Mouse (Mus musculus): Measurements from ENCODE around the gene Aff3. TPM values are rescaled to one million over a fixed set of nuclear protein-coding genes. Genes with fewer than 3 reads are reported as not detected.

Aff3 gene
- polyA plus RNA-seq, 1 experiment from 2014 or later: 4.7 TPM

GRCm38 (mm10) chr1:38393516-38393915 lies 271.2 kb downstream of the Aff3 start:
- H3K27ac ChIP-seq (ENCODE audit: low read depth, low read length): no peak overlapping the region
- ATAC-seq (replicated peaks; ENCODE audit: low FRiP score) (no peak), DNase-seq (ENCODE audit: low spot score) (no peak)
- no peak overlapping the region for H3K4me2 ChIP-seq
- H3K36me3 ChIP-seq (ENCODE audit: control insufficient read depth, insufficient read depth, low read length): no peaks in the 10 kb centered on the region
- H3K9ac ChIP-seq (ENCODE audit: low read depth, low read length): no peak overlapping the region
- H3K4me1 ChIP-seq (replicated peaks; ENCODE audit: control insufficient read depth, insufficient read depth, low read length): no peaks in the 10 kb centered on the region
- H3K4me3 ChIP-seq (ENCODE audit: low read depth, low read length): no peak overlapping the region
- 59% methylated on average over 6 of the region's 6 CpGs for WGBS
- no peaks in the 10 kb centered on the region for H3K27me3 ChIP-seq (replicated peaks; ENCODE audit: control insufficient read depth, insufficient read depth, low read length)
- no peaks in the 10 kb centered on the region for H3K9me3 ChIP-seq (ENCODE audit: control insufficient read depth, low read length)

GRCm38 (mm10) chr1:38392928-38393327 lies 271.8 kb downstream of the Aff3 start:
- WGBS: 30% methylated on average over 2 of the region's 2 CpGs
- H3K27me3 ChIP-seq (replicated peaks; ENCODE audit: control insufficient read depth, insufficient read depth, low read length): no peaks in the 10 kb centered on the region
- no peaks in the 10 kb centered on the region for H3K36me3 ChIP-seq (ENCODE audit: control insufficient read depth, insufficient read depth, low read length)
- no peak overlapping the region for H3K4me3 ChIP-seq (ENCODE audit: low read depth, low read length)
- no peaks in the 10 kb centered on the region for H3K9me3 ChIP-seq (ENCODE audit: control insufficient read depth, low read length)
- no peak overlapping the region for H3K27ac ChIP-seq (ENCODE audit: low read depth, low read length)
- DNase-seq (ENCODE audit: low spot score) (peak; percentile 49), ATAC-seq (replicated peaks; ENCODE audit: low FRiP score) (no peak)
- H3K9ac ChIP-seq (ENCODE audit: low read depth, low read length): no peak overlapping the region
- H3K4me1 ChIP-seq (replicated peaks; ENCODE audit: control insufficient read depth, insufficient read depth, low read length): no peaks in the 10 kb centered on the region
- H3K4me2 ChIP-seq: no peak overlapping the region

DNA sequence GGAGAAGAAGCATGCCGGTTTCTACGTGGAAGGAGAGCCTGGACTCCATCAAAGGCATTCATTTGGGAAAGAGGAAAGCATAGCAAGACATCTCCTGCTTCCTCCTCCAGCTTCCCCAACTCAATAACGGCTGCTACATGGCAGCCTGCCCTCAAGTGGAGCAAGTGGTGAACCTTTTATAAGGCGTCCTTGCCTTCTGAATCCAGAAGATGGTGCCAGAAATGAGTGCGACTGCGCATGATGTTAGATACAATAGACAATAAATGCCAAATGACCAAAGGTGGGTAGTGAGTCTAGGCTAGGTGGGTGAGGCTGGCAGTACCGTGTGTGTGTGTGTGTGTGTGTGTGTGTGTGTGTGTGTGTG lies 273.9 kb downstream of the Aff3 start:
- no peak overlapping the region for H3K27ac ChIP-seq (ENCODE audit: low read depth, low read length)
- no peak overlapping the region for H3K9ac ChIP-seq (ENCODE audit: low read depth, low read length)
- H3K4me2 ChIP-seq: no peak overlapping the region
- H3K27me3 ChIP-seq (replicated peaks; ENCODE audit: control insufficient read depth, insufficient read depth, low read length): no peaks in the 10 kb centered on the region
- no peaks in the 10 kb centered on the region for H3K36me3 ChIP-seq (ENCODE audit: control insufficient read depth, insufficient read depth, low read length)
- no peaks in the 10 kb centered on the region for H3K9me3 ChIP-seq (ENCODE audit: control insufficient read depth, low read length)
- ATAC-seq (replicated peaks; ENCODE audit: low FRiP score) (no peak), DNase-seq (ENCODE audit: low spot score) (no peak)
- H3K4me3 ChIP-seq (ENCODE audit: low read depth, low read length): no peak overlapping the region
- H3K4me1 ChIP-seq (replicated peaks; ENCODE audit: control insufficient read depth, insufficient read depth, low read length): no peaks in the 10 kb centered on the region
- WGBS: 74% methylated on average over 7 of the region's 7 CpGs

GRCm38 (mm10) chr1:38390235-38390885 lies 274.4 kb downstream of the Aff3 start:
- no peak overlapping the region for H3K4me3 ChIP-seq (ENCODE audit: low read depth, low read length)
- no peaks in the 10 kb centered on the region for H3K27me3 ChIP-seq (replicated peaks; ENCODE audit: control insufficient read depth, insufficient read depth, low read length)
- no peaks in the 10 kb centered on the region for H3K9me3 ChIP-seq (ENCODE audit: control insufficient read depth, low read length)
- H3K27ac ChIP-seq (ENCODE audit: low read depth, low read length): no peak overlapping the region
- H3K9ac ChIP-seq (ENCODE audit: low read depth, low read length): no peak overlapping the region
- H3K4me1 ChIP-seq (replicated peaks; ENCODE audit: control insufficient read depth, insufficient read depth, low read length): no peaks in the 10 kb centered on the region
- no peak overlapping the region for H3K4me2 ChIP-seq
- DNase-seq (ENCODE audit: low spot score) (no peak), ATAC-seq (replicated peaks; ENCODE audit: low FRiP score) (no peak)
- 83% methylated on average over 17 of the region's 17 CpGs for WGBS
- no peaks in the 10 kb centered on the region for H3K36me3 ChIP-seq (ENCODE audit: control insufficient read depth, insufficient read depth, low read length)

DNA sequence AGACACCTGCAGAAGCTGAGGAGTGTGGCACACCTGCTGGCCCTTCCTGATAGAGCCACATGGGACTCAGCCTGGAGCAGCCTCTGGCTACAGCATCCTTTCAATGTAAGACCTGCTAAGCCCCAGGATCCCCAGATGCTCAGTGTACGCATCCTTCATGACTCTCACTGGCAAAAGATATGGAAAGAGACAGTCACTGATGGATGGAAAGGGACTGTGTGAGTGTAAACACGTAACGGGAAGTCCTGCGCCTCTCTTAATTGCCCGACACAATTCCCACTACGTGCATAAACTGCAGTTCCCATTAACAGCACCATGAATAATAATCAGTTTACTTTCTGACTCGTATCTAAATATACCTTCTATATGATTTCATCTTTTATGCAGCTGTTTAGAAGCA lies 275.2 kb downstream of the Aff3 start:
- no peaks in the 10 kb centered on the region for H3K27me3 ChIP-seq (replicated peaks; ENCODE audit: control insufficient read depth, insufficient read depth, low read length)
- no peak overlapping the region for H3K27ac ChIP-seq (ENCODE audit: low read depth, low read length)
- DNase-seq (ENCODE audit: low spot score) (no peak), ATAC-seq (replicated peaks; ENCODE audit: low FRiP score) (no peak)
- H3K9ac ChIP-seq (ENCODE audit: low read depth, low read length): no peak overlapping the region
- WGBS: 80% methylated on average over 7 of the region's 7 CpGs
- no peaks in the 10 kb centered on the region for H3K4me1 ChIP-seq (replicated peaks; ENCODE audit: control insufficient read depth, insufficient read depth, low read length)
- H3K4me2 ChIP-seq: no peak overlapping the region
- H3K4me3 ChIP-seq (ENCODE audit: low read depth, low read length): no peak overlapping the region
- no peaks in the 10 kb centered on the region for H3K9me3 ChIP-seq (ENCODE audit: control insufficient read depth, low read length)
- no peaks in the 10 kb centered on the region for H3K36me3 ChIP-seq (ENCODE audit: control insufficient read depth, insufficient read depth, low read length)

- Histone ChIP-seq H3K9ac (ENCODE audit: low read depth, low read length) (no peak overlapping the region), H3K4me2 (no peak overlapping the region), H3K27ac (ENCODE audit: low read depth, low read length) (no peak overlapping the region), H3K4me3 (ENCODE audit: low read depth, low read length) (no peak overlapping the region), H3K36me3 (ENCODE audit: control insufficient read depth, insufficient read depth, low read length) (no peaks in the 10 kb centered on the region), H3K4me1 (replicated peaks; ENCODE audit: control insufficient read depth, insufficient read depth, low read length) (peaks cover 5% of the 10 kb centered on the region; the same call in 1 of the 2 replicates), H3K9me3 (ENCODE audit: control insufficient read depth, low read length) (no peaks in the 10 kb centered on the region), H3K27me3 (replicated peaks; ENCODE audit: control insufficient read depth, insufficient read depth, low read length) (no peaks in the 10 kb centered on the region)
- DNase-seq (ENCODE audit: low spot score): no peak
- no peak for ATAC-seq (replicated peaks; ENCODE audit: low FRiP score)
- 68% methylated on average over 3 of the region's 3 CpGs for WGBS
These were observed 276.3 kb downstream of the Aff3 start for GRCm38 (mm10) chr1:38388466-38388865.

DNA sequence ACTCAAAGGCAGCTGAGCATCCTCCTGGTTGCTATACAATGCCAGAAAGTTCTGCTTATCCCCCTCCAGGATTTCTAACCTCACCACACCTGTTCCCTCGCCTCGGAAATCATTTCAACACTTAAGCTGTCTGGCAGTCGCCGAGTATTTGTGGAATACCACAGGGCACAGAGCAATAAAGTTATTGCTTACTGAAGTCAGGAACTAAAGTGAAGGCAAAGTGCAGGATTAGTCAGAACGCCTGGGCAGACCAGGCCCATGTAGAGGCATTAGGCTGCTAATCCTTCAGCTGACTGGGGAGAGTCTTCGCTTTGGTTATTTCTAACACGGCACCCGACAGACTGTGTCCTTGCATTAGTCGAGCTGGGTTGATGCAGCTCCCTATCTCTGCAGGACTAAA lies 277.3 kb downstream of the Aff3 start:
- DNase-seq (ENCODE audit: low spot score) (no peak), ATAC-seq (replicated peaks; ENCODE audit: low FRiP score) (no peak)
- H3K9ac ChIP-seq (ENCODE audit: low read depth, low read length): no peak overlapping the region
- no peak overlapping the region for H3K4me3 ChIP-seq (ENCODE audit: low read depth, low read length)
- peaks cover 5% of the 10 kb centered on the region; the same call in 1 of the 2 replicates for H3K4me1 ChIP-seq (replicated peaks; ENCODE audit: control insufficient read depth, insufficient read depth, low read length)
- H3K36me3 ChIP-seq (ENCODE audit: control insufficient read depth, insufficient read depth, low read length): no peaks in the 10 kb centered on the region
- H3K27me3 ChIP-seq (replicated peaks; ENCODE audit: control insufficient read depth, insufficient read depth, low read length): no peaks in the 10 kb centered on the region
- H3K27ac ChIP-seq (ENCODE audit: low read depth, low read length): no peak overlapping the region
- H3K4me2 ChIP-seq: no peak overlapping the region
- H3K9me3 ChIP-seq (ENCODE audit: control insufficient read depth, low read length): no peaks in the 10 kb centered on the region
- WGBS: 74% methylated on average over 9 of the region's 9 CpGs

- Histone ChIP-seq H3K9ac (ENCODE audit: low read depth, low read length) (no peak overlapping the region), H3K36me3 (ENCODE audit: control insufficient read depth, insufficient read depth, low read length) (no peaks in the 10 kb centered on the region), H3K9me3 (ENCODE audit: control insufficient read depth, low read length) (0 out of 2 replicates have a peak, but pooled peaks cover 3% of the 10 kb centered on the region), H3K4me2 (peak overlapping the region; percentile 6; the same call in 1 of the 2 replicates), H3K4me1 (replicated peaks; ENCODE audit: control insufficient read depth, insufficient read depth, low read length) (peaks cover 5% of the 10 kb centered on the region; the same call in 1 of the 2 replicates), H3K4me3 (ENCODE audit: low read depth, low read length) (no peak overlapping the region), H3K27me3 (replicated peaks; ENCODE audit: control insufficient read depth, insufficient read depth, low read length) (no peaks in the 10 kb centered on the region), H3K27ac (ENCODE audit: low read depth, low read length) (no peak overlapping the region)
- DNase-seq (ENCODE audit: low spot score): no peak
- no peak for ATAC-seq (replicated peaks; ENCODE audit: low FRiP score)
- WGBS: 41% methylated on average over 16 of the region's 16 CpGs
These were observed 280.2 kb downstream of the Aff3 start for GRCm38 (mm10) chr1:38384457-38385121.

DNA sequence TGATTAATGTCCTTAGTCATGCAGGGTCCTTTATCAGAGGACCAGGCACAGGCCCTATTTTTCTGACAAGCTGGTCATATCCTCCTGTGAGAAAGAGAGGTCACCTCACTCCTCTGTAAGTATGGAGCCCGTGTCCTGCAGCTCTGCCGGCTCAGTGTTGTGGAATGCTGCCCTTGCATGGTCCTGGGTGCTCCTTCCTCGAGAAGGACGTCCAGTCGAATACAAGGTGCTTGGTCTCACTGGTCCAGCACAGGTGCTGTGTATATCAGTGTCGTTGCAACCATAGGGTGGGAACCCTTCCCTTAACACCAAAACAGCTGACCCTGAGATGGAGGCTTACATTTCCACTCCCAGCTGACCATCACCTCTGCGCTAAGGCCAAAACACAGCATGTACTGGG lies 280.7 kb downstream of the Aff3 start:
- H3K4me1 ChIP-seq (replicated peaks; ENCODE audit: control insufficient read depth, insufficient read depth, low read length): peaks cover 5% of the 10 kb centered on the region; the same call in 1 of the 2 replicates
- H3K4me2 ChIP-seq: peak overlapping the region; percentile 6; the same call in 1 of the 2 replicates
- 0 out of 2 replicates have a peak, but pooled peaks cover 3% of the 10 kb centered on the region for H3K9me3 ChIP-seq (ENCODE audit: control insufficient read depth, low read length)
- DNase-seq (ENCODE audit: low spot score) (no peak), ATAC-seq (replicated peaks; ENCODE audit: low FRiP score) (no peak)
- 65% methylated on average over 7 of the region's 7 CpGs for WGBS
- no peaks in the 10 kb centered on the region for H3K36me3 ChIP-seq (ENCODE audit: control insufficient read depth, insufficient read depth, low read length)
- H3K27me3 ChIP-seq (replicated peaks; ENCODE audit: control insufficient read depth, insufficient read depth, low read length): no peaks in the 10 kb centered on the region
- H3K9ac ChIP-seq (ENCODE audit: low read depth, low read length): no peak overlapping the region
- no peak overlapping the region for H3K27ac ChIP-seq (ENCODE audit: low read depth, low read length)
- no peak overlapping the region for H3K4me3 ChIP-seq (ENCODE audit: low read depth, low read length)
